Mouse (Mus musculus): Measurements from ENCODE around the gene Jmjd8. TPM values are rescaled to one million over a fixed set of nuclear protein-coding genes. Genes with fewer than 3 reads are reported as not detected.
A peak's percentile ranks its signal among the peaks of the same experiment; 100 is the strongest.

The Jmjd8 gene
- polyA plus RNA-seq, 1 experiment = 47.3 TPM

DNA sequence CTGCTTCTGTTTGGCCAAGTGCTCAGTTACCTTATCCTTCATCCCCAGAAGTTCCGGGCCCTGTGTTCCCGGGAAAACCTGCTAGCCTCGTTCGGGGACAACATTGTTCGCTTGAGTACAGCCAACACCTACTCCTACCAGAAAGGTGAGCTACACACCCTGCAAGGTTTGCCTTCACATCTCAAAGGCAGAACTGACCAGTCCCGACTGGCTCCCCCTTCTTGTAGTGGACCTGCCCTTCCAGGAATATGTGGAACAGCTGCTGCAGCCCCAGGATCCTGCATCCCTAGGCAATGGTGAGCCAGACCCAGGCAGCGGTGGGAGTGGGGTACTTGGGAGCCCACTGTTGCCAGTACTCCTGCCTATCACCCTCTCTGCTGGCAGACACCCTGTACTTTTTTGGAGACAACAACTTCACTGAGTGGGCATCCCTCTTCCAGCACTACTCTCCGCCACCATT lies 921 bp downstream of the Jmjd8 start:
- TF ChIP-seq CTCF (IDR thresholded peaks at IDR 0.05; ENCODE audit: extremely low read depth, insufficient read length, insufficient replicate concordance, low read depth, low read length) = no peak
- no peak for TF ChIP-seq POLR2A (IDR thresholded peaks at IDR 0.05; ENCODE audit: low read depth, low read length)
- peaks cover 24% of the 10 kb centered on the region for H3K36me3 ChIP-seq (ENCODE audit: control insufficient read depth, insufficient read depth, low read length)
- 26% methylated on average over 8 of the region's 8 CpGs for WGBS
- H3K4me3 ChIP-seq (ENCODE audit: low read depth, low read length) = peak overlapping the region; percentile 63
- H3K27ac ChIP-seq (ENCODE audit: insufficient read depth, low read depth, low read length) = peak overlapping the region; percentile 60
- H3K27me3 ChIP-seq (ENCODE audit: control insufficient read depth, insufficient read depth, low read length) = no peaks in the 10 kb centered on the region
- H3K4me1 ChIP-seq (ENCODE audit: control insufficient read depth, insufficient read depth, insufficient read length, low read length) = peaks cover 32% of the 10 kb centered on the region

- Histone ChIP-seq H3K27ac (ENCODE audit: insufficient read depth, low read depth, low read length) (no peak overlapping the region), H3K4me3 (ENCODE audit: low read depth, low read length) (no peak overlapping the region), H3K4me1 (ENCODE audit: control insufficient read depth, insufficient read depth, insufficient read length, low read length) (peaks cover 37% of the 10 kb centered on the region), H3K27me3 (ENCODE audit: control insufficient read depth, insufficient read depth, low read length) (no peaks in the 10 kb centered on the region), H3K36me3 (ENCODE audit: control insufficient read depth, insufficient read depth, low read length) (peaks cover 24% of the 10 kb centered on the region)
- 70% methylated on average over 4 of the region's 4 CpGs for WGBS
- no peak for TF ChIP-seq CTCF (IDR thresholded peaks at IDR 0.05; ENCODE audit: extremely low read depth, insufficient read length, insufficient replicate concordance, low read depth, low read length)
- no peak for TF ChIP-seq POLR2A (IDR thresholded peaks at IDR 0.05; ENCODE audit: low read depth, low read length)
These were observed 1.6 kb downstream of the Jmjd8 start for GRCm38 (mm10) chr17:25830200-25830753.

- Histone ChIP-seq H3K4me1 (ENCODE audit: control insufficient read depth, insufficient read depth, insufficient read length, low read length) (peaks cover 43% of the 10 kb centered on the region), H3K27ac (ENCODE audit: insufficient read depth, low read depth, low read length) (no peak overlapping the region), H3K4me3 (ENCODE audit: low read depth, low read length) (no peak overlapping the region), H3K27me3 (ENCODE audit: control insufficient read depth, insufficient read depth, low read length) (no peaks in the 10 kb centered on the region), H3K36me3 (ENCODE audit: control insufficient read depth, insufficient read depth, low read length) (peaks cover 21% of the 10 kb centered on the region)
- WGBS = 81% methylated on average over 14 of the region's 14 CpGs
- TF ChIP-seq CTCF (IDR thresholded peaks at IDR 0.05; ENCODE audit: extremely low read depth, insufficient read length, insufficient replicate concordance, low read depth, low read length) = no peak
- no peak for TF ChIP-seq POLR2A (IDR thresholded peaks at IDR 0.05; ENCODE audit: low read depth, low read length)
These were observed 2.3 kb downstream of the Jmjd8 start for GRCm38 (mm10) chr17:25830806-25831431.

DNA sequence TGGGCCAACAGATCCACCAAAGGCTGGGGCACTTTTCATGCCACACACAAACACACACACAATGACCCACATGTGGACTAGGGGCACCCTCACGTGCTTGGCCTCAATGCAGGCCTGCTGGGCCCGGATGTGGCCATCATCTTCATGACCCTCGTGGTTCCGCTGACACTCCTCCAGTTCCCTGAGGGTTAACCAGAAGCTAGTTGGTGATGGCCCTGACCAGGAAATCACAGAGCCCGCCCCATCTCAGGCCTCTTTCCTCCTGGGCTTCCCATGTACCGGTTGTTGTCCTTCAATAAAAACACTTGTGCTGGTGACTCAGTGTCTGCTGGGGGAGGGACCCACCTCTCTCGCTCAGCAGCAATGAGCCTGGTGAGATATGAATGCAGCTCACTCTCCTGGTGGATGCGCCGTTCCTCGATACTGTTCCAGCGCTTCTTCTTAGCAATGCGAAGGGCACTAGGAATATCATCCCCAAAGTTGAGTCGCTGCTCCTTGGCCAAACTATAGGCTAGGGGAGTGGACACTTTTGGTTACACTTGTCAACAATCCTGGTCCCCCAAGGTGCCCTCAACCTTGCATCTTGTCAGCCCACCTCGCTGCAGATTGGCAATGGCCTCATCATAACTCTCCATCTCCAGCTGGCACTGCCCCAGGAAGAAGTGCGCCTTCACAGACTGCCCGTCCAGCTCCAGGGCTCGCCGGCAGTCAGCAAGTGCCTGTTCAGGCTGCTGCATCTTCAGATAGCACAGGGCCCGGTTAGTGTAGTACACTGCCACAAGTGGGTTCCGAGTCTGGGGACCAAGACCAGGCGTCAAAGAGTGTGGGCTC lies 3.0 kb downstream of the Jmjd8 start:
- Histone ChIP-seq H3K4me3 (ENCODE audit: low read depth, low read length) (peak overlapping the region; percentile 83), H3K27me3 (ENCODE audit: control insufficient read depth, insufficient read depth, low read length) (no peaks in the 10 kb centered on the region), H3K36me3 (ENCODE audit: control insufficient read depth, insufficient read depth, low read length) (peaks cover 15% of the 10 kb centered on the region), H3K27ac (ENCODE audit: insufficient read depth, low read depth, low read length) (peak overlapping the region; percentile 73), H3K4me1 (ENCODE audit: control insufficient read depth, insufficient read depth, insufficient read length, low read length) (peaks cover 50% of the 10 kb centered on the region)
- no peak for TF ChIP-seq CTCF (IDR thresholded peaks at IDR 0.05; ENCODE audit: extremely low read depth, insufficient read length, insufficient replicate concordance, low read depth, low read length)
- TF ChIP-seq POLR2A (IDR thresholded peaks at IDR 0.05; ENCODE audit: low read depth, low read length) = no peak
- WGBS = 22% methylated on average over 21 of the region's 21 CpGs

DNA sequence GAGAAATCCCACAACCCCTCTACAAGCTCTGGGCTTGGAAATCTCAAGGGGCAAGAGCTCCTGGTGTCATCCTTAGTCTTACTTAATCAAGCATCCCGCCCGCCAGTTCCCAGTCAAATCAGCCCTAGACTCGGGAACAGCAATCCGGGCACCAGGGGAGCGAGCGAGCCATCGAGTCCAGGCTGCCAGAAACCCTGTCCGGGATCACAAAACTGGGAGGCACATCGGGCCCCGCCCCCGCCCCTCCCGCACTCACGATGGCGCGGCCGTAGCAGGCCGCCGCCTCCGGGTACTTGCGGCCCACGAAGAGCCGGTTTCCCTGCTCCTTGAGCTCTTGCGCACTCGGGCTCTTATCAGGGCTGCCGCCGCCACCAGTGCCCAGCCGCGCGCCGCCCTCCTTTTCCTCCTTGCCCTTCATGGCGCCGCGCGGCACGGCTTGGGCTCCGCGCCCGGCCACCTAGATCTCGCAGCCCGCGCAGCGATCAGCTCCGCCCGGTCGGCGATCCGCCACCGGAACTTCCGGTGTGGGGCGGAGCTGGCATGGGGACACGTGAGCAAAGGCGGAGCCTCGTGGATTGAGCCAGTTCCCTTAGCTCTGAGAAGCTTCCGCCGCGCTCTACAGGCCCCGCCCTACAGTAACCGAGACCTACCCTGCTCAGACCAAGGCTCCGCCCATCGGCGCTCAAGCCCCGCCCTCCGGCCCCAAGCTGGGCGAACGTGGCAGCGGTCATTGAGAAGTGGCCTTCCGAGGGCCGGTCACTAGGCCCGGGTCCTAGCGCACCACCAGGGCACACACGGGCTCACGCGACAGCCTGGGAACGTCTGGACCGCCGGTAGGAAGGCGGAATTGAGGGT lies 4.0 kb downstream of the Jmjd8 start:
- Histone ChIP-seq H3K4me3 (ENCODE audit: low read depth, low read length) (peak overlapping the region; percentile 83), H3K27ac (ENCODE audit: insufficient read depth, low read depth, low read length) (peak overlapping the region; percentile 99), H3K36me3 (ENCODE audit: control insufficient read depth, insufficient read depth, low read length) (peaks cover 13% of the 10 kb centered on the region), H3K27me3 (ENCODE audit: control insufficient read depth, insufficient read depth, low read length) (no peaks in the 10 kb centered on the region), H3K4me1 (ENCODE audit: control insufficient read depth, insufficient read depth, insufficient read length, low read length) (peaks cover 54% of the 10 kb centered on the region)
- under 1% methylated on average over 77 of the region's 77 CpGs for WGBS
- TF ChIP-seq CTCF (IDR thresholded peaks at IDR 0.05; ENCODE audit: extremely low read depth, insufficient read length, insufficient replicate concordance, low read depth, low read length) = no peak
- TF ChIP-seq POLR2A (IDR thresholded peaks at IDR 0.05; ENCODE audit: low read depth, low read length) = peak; percentile 63

- H3K4me3 ChIP-seq (ENCODE audit: low read depth, low read length) = peak within 1 kb of the TSS; percentile 83
- H3K4me1 ChIP-seq (ENCODE audit: control insufficient read depth, insufficient read depth, insufficient read length, low read length) = peaks cover 52% of the 10 kb centered on the region
- peaks cover 15% of the 10 kb centered on the region for H3K36me3 ChIP-seq (ENCODE audit: control insufficient read depth, insufficient read depth, low read length)
- H3K27me3 ChIP-seq (ENCODE audit: control insufficient read depth, insufficient read depth, low read length) = no peaks in the 10 kb centered on the region
- H3K27ac ChIP-seq (ENCODE audit: insufficient read depth, low read depth, low read length) = peak within 1 kb of the TSS; percentile 99
- peak; percentile 9; the same call in 1 of the 2 replicates for TF ChIP-seq POLR2A (IDR thresholded peaks at IDR 0.05; ENCODE audit: low read depth, low read length)
- no peak for TF ChIP-seq CTCF (IDR thresholded peaks at IDR 0.05; ENCODE audit: extremely low read depth, insufficient read length, insufficient replicate concordance, low read depth, low read length)
- 1% methylated on average over 24 of the region's 24 CpGs for WGBS
These were observed 4.6 kb downstream of the Jmjd8 start, which contains the start of gene Stub1 for GRCm38 (mm10) chr17:25833291-25833663. Gene Stub1, minus strand, starts transcription at chr17:25833404.

Data from small intestine, adult 2 months (tissue).